Mouse (Mus musculus) 3T3-L1 (cell line): ENCODE results near the gene Sh3bp1.
"Not testable (repeated sequence)": the region's sequence is repeated elsewhere in the genome, so short reads cannot be mapped to it uniquely, and the experiment has no call there.

Source experiments
- DNase-seq: peaks from one replicate; pipeline ENCODE4 v3.0.0-alpha.2; 2015; ENCODE audit warnings: low read depth, low spot score

Sh3bp1 gene

GRCm38 (mm10) chr15:78877810-78878390 lies 21.7 kb upstream of the Sh3bp1 start:
- DNase-seq: peak; percentile 38

DNA sequence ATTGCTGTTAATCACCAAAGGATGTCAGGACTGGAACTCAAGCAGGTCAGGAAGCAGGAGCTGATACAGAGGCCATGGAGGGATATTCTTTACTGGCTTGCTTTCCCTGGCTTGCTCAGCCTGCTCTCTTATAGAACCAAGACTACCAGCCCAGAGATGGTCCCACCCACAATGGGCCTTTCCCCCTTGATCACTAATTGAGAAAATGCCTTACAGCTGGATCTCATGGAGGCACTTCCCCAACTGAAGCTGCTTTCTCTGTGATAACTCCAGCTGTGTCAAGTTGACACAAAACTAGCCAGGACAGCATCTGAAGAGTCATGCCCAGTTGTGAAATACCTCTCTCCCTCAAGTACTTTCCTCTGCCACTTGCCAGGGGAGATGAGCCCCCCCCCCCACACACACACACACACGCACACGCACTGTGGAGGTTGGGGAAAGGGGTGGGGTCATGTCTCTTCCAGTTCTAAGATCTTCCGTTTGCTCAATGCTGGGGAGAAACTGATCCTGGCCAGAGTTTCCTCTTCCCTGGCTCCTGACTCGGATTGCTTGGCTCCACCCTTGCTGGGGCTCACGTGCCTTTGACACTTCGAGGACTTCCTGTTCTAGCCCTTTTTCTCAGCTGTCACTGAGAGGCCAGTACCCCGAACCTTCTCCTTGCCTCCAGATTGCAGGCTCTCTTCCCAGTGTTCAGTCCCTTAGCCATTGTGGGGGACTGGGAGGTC lies 20.6 kb upstream of the Sh3bp1 start:
- DNase-seq: not testable (repeated sequence)

DNA sequence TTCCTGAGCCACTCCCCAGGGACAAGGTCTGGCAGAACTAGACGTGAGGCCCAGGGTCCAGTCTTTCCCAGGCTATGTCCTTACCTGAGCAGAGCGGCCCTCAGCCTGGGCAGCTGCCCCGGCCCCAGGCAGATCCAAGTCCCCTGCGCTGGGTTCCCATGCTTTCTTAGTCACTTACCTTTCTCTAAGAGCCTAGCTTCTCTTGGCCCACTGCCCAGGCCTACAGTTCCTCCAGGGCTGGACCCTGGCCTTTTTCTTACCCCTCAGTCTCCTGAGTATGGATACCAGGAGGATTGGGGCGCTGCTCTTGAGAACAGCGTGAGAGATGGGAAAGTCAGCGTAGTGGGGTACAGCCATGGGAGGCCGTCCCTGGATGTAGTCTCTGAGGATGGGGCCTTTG lies 19.1 kb upstream of the Sh3bp1 start:
- DNase-seq: no peak

DNA sequence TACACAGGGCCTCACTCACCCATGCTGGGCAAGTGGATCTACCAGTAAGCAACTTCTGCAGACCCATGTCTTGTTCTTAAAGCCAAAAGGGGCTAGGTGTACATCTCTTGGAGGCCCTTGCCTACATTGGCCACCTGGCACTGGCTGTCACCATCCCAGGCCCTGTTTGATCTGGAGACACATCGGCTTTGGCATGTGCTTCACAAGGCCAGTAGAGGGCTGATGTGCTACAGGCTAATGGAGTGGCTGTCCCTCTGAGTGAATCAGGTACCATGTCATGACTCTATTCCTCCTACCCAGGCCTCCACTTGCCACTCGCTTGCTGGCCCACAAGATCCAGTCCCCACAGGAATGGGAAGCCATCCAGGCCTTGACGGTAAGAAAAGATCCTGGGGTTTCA lies 17.7 kb upstream of the Sh3bp1 start:
- DNase-seq: no peak

DNA sequence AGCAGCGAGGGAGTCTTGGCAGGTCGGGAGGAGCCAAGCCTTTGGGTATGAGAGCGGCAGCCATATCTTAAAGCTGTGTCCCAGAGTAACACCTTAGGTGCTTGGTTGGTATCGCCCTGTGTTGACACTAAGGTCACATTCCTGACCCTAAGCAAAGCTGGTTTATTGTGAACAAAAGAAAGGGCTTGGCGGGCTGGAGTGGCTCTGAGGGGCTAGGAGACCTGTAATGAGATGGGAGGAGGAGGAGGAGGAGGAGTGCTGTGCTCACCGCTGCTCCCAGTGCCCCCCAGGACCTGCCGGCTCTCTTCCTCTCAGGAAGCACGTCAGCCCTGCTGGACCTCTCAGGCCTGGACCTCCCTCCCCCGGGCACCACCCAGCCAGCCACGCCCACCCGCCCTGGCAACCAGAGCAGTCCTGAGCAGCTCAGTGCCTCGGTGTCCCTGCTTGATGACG lies 10.1 kb upstream of the Sh3bp1 start:
- no peak for DNase-seq

DNA sequence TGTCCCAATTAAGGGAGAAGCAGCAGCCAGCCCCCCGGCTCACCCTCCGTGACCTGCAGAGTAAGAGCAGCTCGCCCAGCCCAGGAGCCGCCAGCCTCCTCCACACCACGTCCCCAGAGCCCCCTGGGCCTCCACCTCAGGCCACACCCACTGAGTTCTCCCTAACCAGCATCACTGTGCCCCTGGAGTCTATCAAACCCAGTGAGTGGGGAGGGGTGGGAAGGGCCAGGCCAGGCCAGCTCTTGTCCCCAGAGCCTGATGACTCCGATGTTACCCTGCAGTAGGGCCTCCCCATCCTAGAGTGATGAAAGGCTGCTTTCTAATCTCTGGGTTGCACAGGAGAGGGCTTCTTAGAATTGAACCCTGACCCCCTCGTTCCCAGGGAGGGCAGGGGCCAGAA lies 7.1 kb upstream of the Sh3bp1 start:
- DNase-seq: no peak

GRCm38 (mm10) chr15:78894726-78895125 lies 4.8 kb upstream of the Sh3bp1 start:
- no peak for DNase-seq

DNA sequence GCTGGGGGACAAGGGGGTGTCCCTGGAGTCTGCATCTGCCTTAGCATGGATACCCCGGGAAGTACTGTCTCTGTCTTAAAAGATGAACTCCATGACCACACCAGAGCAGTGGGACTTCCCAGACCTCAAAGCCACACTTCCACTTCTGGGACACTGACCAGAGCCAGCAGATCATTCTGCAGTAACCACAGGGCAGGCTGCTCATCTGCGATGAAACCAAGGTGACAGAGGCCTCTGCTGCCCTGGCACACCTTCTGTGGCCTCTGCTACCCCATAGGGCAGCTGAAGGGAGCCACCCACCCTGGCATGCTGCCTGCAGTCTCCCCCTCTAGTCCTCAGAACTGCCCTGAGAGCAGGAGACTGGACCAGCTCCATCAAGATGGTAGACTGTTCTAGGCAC lies 3.8 kb upstream of the Sh3bp1 start:
- no peak for DNase-seq

DNA sequence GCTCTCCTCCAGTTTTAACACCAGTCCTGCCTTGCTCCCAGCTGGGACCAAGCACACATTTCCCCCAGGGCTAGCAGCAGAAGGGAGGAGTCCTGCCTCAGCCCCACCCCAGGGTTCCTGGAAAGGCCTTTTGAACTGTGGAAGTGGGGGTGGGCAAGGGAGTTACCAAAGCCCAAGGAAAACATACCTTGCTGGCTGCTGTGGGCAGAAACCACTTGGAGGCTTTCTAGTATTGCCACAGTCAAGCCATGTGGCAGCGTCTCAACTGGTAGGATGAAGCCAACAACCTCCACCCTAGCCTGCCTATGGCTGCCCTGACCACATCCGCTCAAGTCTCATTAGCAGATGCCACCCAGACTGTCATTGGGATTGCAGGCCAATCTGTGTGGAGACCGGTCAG lies 3.4 kb upstream of the Sh3bp1 start:
- DNase-seq: no peak

- no peak for DNase-seq
Measured at GRCm38 (mm10) chr15:78897488-78897887, 2.1 kb upstream of the Sh3bp1 start.

DNA sequence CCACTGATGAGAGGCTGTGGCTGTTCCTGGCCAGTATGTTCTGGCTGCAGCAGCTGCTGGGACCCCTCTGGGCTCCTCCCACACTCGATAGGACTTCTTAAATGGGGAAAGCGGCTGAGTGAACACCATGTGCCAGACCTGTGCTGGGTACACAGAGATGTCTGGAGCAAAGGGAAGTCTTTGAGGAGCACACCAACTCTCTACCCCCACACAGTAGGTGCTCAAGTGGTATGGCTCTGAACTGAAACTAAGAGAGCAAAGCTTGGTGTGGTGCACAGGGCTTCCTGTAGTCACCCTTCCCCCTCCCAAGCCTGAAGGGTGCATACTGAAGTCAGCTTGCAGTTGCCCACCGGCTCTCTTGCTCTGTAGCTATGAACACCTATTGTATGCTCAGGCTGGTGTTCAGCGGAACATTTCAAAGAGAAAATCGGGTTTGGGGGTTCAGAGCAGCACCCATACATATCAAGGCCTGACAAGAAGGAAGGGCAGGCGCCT lies 1.0 kb upstream of the Sh3bp1 start:
- DNase-seq: no peak

- DNase-seq: no peak
Measured at GRCm38 (mm10) chr15:78899409-78899739, 194 bp upstream of the Sh3bp1 start, which contains the start of gene Gm49510. Gene Gm49510, plus strand, starts transcription at chr15:78899667.

DNA sequence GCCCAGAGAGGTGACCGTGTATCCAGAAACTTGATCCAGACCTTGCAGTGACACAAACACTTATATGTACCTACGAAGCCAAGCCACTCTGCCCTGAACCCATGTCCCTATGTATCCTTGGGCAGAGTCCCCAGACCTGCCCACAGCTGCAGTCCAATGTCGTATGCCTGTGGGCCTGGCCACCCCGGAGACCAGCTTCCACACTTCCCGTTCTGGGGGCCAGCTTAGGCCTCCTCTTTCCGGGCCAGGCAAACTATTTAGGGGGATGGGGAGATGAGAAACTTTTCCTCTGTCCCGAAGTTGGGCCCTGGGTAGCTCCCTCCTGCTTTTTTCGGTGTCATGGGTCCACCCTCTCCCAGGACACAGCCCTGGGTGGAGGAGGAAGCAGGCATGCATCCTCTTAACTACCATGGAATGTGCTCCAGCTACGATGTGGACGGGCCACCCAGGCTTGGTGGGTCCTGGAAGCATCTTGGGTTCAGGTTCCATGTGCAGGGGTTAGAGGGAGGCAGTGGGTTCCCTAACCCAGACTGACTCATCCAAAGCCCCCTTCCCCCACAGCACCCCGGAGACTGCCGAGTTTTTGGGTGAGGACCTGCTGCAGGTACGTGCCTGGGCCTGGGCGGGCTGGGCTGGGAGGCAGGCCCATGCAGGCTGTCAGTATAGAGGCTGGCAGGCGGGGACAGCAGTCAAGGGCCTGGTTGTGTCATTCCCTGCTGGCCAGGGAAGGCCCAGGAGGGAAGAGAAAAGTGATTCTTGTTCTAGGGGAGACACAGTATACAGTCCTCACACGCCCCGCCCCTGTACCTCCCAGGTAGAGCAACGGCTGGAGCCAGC lies 1.2 kb downstream of the Sh3bp1 start:
- DNase-seq: peak; percentile 37

DNA sequence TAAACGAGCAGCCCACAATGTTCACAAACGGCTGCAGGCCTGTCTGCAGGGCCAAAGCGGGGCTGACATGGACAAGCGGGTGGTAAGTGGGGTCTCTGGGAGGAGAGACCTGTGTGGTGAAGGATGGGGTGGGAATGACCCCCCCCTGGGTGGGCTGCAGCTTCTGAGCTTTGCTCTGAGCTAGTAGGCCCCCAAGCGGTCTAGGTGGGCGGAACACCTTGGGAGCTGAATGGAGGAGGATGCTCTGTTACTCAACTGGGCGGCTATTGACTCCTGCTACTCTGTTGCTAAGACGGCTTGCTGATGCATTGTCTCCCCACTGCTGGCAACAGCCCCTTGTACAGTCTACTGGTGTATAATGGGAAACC lies 1.8 kb downstream of the Sh3bp1 start:
- DNase-seq: no peak

DNA sequence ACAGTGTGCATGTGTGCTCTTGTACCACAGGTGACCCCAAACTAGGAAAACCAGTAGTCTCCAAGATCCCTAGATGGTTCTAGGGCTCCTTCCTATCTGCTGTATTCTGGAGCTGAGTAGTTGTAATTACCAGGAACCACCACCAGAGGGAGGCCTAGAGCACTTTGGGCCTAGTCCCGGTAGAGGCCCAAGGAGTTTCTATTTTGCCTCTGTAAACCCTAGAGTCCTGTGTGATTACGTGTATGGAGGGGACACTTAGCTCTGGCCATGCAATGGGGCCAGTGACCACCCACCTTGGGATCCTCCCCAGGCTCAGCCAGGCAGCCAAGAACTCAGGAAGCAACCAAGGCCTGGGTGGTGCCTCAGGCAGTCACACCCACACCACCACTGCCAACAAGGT lies 3.7 kb downstream of the Sh3bp1 start:
- peak; percentile 91 for DNase-seq

DNA sequence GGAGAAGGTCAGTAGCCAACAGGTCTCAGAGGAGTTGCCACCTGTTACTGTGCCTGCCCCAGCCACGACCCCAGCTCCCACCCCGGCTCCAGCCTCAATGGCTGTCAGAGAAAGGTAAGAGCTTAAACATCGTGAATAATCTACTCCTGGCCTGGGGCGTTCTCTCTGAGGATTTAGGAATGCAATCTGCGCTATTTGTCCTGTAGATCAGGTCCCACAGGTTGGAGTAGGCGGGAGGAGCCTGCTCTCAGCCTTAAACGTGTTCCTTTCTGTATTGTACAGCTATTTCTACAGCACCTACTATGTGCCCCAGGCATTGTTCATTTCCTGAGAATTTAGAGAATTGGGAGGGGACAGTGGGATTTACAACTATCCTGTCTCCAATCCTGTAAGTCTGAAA lies 8.8 kb downstream of the Sh3bp1 start:
- DNase-seq: no peak

DNA sequence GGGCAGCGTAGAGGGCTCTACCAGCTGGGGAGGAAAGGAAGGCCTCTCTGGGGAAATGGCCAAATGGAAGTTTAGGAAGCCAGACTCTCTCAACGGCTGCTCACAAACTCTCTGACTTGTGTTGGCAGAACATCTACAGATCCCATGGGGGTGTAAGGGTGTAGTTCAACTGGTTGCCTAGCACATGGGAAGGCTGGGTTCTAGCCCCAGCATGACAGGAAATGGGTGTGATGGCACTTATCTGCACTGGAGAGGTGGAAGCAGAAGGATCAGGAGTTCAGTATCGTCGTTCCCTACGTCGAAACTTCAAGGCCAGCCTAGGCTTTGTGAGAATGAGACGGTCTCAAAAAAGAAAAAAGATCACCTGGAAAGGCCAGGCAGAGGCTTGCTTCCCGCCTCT lies 9.4 kb downstream of the Sh3bp1 start:
- DNase-seq: no peak

GRCm38 (mm10) chr15:78912040-78912439 lies 12.5 kb downstream of the Sh3bp1 start:
- DNase-seq: peak; percentile 63

GRCm38 (mm10) chr15:78913632-78914090 lies 14.1 kb downstream of the Sh3bp1 start, which contains the start of gene Pdxp:
Gene Pdxp, plus strand, starts transcription at chr15:78913919.
- peak; percentile 99 for DNase-seq

DNA sequence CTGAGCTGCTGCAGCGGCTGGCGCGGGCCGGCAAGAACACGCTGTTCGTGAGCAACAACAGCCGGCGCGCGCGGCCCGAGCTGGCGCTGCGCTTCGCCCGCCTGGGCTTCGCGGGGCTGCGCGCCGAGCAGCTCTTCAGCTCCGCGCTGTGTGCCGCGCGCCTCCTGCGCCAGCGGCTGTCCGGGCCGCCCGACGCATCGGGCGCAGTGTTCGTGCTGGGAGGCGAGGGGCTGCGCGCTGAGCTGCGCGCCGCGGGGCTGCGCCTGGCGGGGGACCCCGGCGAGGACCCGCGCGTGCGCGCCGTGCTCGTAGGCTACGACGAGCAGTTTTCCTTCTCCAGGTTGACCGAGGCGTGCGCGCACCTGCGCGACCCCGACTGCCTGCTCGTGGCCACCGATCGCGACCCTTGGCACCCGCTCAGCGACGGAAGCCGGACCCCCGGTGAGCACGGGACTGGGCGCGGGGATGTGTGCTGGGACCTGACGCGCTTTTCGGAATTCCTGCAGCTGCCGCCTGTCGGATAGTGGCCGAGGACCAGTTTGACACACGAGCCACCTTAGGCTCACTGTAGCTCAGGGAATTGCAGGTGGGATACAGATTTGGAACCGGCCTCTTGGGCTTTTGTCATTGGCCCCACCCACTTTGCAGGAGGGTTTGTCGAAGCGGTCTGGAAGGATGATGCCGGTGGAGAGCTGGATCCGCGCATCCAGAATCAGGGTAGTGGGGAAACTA lies 14.7 kb downstream of the Sh3bp1 start:
- peak; percentile 30 for DNase-seq

DNA sequence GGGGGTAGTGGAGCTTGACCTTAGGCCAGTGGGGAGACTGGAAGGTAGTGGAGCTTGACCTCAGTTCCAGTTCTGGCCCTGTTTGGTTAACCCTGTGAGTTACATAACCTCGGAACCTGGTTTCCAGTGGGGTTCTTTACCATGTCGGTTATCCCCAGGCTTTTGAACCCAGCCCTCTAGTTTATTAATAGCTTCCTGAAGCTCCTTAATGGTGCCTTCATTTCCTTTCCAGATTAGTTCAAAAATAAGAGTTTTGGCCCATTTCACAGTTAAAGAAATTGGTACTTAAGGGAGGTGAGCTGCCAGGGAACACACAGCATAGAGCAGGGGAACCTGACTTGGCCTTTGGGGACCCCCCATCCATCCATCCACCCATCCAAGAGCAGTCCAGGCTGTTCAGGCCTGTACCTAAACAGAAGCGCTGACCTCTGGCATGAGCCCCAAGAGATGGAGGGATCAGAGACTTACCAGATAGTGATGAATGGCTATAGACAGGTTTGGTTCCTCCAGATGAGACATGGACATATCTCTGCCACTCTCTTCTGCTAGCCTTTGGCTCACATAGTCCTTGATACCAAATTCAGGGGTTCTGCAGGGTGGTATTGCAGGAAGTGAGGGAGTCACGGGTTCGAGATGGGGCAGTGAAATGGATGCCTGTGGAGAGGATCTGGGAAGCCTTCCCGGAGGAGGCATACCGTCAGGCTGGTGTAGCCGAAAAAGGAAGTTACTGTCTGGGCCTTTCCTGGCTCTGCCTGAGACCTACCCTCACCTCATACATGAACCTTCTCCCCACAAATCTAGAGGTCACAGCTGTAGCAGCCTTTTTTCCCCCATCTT lies 15.5 kb downstream of the Sh3bp1 start:
- no peak for DNase-seq
